Mouse (Mus musculus) T-cell, adult 2 months (primary cell): ENCODE data around the gene Hmgb3.
"Not testable (repeated sequence)": the region's sequence is repeated elsewhere in the genome, so short reads cannot be mapped to it uniquely, and the experiment has no call there.

Experiments used
- DNase-seq: peaks from one replicate; pipeline ENCODE4 v3.0.0; 2022; ENCODE audit warnings: low spot score

Gene Hmgb3

GRCm38 (mm10) chrX:71555415-71556114 lies at the start of gene Hmgb3:
Hmgb3 (plus strand) TSS chrX:71555918.
- DNase-seq: peak; percentile 84

- DNase-seq: not testable (repeated sequence)
Measured at GRCm38 (mm10) chrX:71506591-71506990, 49.1 kb upstream of the Hmgb3 start.

- DNase-seq: no peak
Measured at GRCm38 (mm10) chrX:71519252-71519651, 36.5 kb upstream of the Hmgb3 start.

- no peak for DNase-seq
Measured at GRCm38 (mm10) chrX:71522889-71523288, 32.8 kb upstream of the Hmgb3 start.

GRCm38 (mm10) chrX:71524310-71524709 lies 31.4 kb upstream of the Hmgb3 start:
- no peak for DNase-seq

GRCm38 (mm10) chrX:71525593-71526299 lies 30.0 kb upstream of the Hmgb3 start:
- DNase-seq: no peak

GRCm38 (mm10) chrX:71527461-71527860 lies 28.3 kb upstream of the Hmgb3 start:
- DNase-seq: no peak

GRCm38 (mm10) chrX:71528150-71528549 lies 27.6 kb upstream of the Hmgb3 start:
- DNase-seq: no peak

GRCm38 (mm10) chrX:71528646-71529045 lies 27.1 kb upstream of the Hmgb3 start:
- DNase-seq: no peak

- DNase-seq: no peak
Measured at GRCm38 (mm10) chrX:71532635-71533034, 23.1 kb upstream of the Hmgb3 start.

- no peak for DNase-seq
Measured at GRCm38 (mm10) chrX:71534102-71534501, 21.6 kb upstream of the Hmgb3 start.

GRCm38 (mm10) chrX:71537791-71538190 lies 17.9 kb upstream of the Hmgb3 start:
- no peak for DNase-seq

GRCm38 (mm10) chrX:71540821-71541510 lies 14.8 kb upstream of the Hmgb3 start:
- DNase-seq: no peak

GRCm38 (mm10) chrX:71544731-71545130 lies 11.0 kb upstream of the Hmgb3 start:
- DNase-seq: no peak

GRCm38 (mm10) chrX:71545163-71545562 lies 10.6 kb upstream of the Hmgb3 start:
- DNase-seq: no peak

- DNase-seq: peak; percentile 6
Measured at GRCm38 (mm10) chrX:71556115-71556941, 610 bp downstream of the Hmgb3 start.

GRCm38 (mm10) chrX:71556965-71557491 lies 1.3 kb downstream of the Hmgb3 start:
- DNase-seq: no peak

GRCm38 (mm10) chrX:71559336-71559735 lies 3.6 kb downstream of the Hmgb3 start:
- DNase-seq: no peak

- DNase-seq: no peak
Measured at GRCm38 (mm10) chrX:71560796-71561195, 5.1 kb downstream of the Hmgb3 start.

GRCm38 (mm10) chrX:71573132-71573900 lies 17.6 kb downstream of the Hmgb3 start:
- no peak for DNase-seq

- no peak for DNase-seq
Measured at GRCm38 (mm10) chrX:71575550-71575949, 19.8 kb downstream of the Hmgb3 start.
